Mouse (Mus musculus): ENCODE data around the gene Prok1.

Prok1 gene

GRCm38 (mm10) chr3:107233945-107234344 lies 5.6 kb downstream of the Prok1 start:
- DNase-seq = no peak

DNA sequence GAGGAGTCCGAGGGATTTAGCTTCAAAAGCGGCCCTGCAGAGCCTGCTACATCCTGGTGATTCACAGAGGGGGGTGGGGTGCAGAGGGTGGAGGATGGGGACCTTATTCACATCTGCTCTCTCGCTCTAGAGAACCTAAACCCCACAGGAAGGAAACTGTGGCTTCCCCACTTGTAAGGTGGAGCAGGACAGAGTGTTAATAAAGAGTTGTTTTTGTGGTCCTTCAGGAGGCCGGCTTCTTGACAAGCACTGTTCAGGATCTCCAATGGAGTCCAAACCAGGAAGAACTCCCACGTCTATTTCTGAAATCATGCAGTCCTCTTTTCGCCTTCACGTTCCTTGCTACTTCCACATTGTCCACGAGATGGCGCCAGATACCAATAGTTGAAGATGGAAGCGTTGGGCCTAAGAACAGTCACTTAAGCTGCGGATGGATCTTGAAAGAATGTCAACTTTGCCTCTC lies 6.1 kb downstream of the Prok1 start:
- peak; percentile 73 for DNase-seq

DNA sequence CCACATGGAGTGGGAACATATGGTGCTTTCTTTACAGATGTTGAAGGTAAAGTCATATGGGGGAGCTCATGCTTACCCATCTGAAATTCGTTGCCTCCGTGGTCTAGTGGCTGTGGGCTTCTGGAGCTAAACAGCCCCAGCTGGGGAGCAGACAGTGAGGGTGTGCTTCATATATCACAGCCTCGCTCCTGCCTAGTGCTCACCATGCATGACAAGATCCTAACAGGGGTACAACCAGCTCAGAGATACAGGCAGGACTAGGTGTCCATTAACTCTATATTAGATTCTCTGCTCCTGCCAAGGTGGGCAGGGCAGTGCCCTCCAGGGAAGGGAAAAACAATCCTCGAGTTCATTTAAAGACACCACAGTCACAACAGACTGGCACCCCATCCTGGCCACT lies 8.3 kb downstream of the Prok1 start:
- no peak for DNase-seq

- no peak for DNase-seq
These were observed 9.0 kb downstream of the Prok1 start, which contains the start of gene A630076J17Rik for GRCm38 (mm10) chr3:107230527-107230926. Gene A630076J17Rik, plus strand, starts transcription at chr3:107230614.

DNA sequence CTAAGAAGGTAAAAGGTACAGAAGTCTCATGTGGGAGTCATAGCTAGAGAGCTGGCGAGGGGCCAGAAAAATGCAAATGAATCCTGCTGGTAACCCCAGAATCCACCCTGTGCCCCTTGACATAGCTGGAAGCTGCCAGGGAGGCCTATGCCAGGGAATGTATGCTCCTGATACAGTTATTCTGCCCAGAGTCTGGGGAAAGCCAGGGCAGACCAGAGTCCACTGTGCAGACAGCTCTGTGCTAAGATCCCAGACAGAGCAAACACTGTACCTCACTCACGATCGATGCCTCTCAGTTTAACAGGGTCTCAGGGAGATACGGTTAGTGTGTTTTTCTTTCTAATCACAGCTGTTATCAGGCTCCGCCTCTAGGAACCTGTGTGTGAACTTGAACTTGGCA lies 9.7 kb downstream of the Prok1 start:
- DNase-seq = peak; percentile 31

- DNase-seq = no peak
These were observed 10.3 kb downstream of the Prok1 start for GRCm38 (mm10) chr3:107229221-107229620.

GRCm38 (mm10) chr3:107225820-107226219 lies 13.7 kb downstream of the Prok1 start:
- no peak for DNase-seq

DNA sequence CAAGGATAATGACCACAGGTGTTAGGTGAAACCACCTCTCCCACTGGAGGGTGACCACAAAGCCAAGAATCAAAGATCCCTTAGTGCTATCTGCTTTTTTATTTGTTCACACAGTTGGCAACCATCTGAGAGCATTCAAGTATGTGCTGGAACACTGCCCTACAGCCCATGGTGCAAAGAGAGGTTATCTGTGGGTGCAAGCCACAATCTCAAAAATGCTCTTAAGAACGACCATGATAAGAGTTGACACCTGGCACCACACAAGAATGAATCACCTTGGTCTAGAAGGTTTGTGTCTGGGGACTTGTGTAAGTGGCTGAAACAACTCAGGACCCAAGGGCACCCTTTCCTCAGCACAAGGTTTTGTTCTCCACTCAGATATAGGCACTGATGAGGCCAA lies 16.3 kb downstream of the Prok1 start:
- no peak for DNase-seq

GRCm38 (mm10) chr3:107221608-107222007 lies 17.9 kb downstream of the Prok1 start, which contains the start of gene Cym:
Gene Cym, minus strand, starts transcription at chr3:107221732.
- DNase-seq = no peak

DNA sequence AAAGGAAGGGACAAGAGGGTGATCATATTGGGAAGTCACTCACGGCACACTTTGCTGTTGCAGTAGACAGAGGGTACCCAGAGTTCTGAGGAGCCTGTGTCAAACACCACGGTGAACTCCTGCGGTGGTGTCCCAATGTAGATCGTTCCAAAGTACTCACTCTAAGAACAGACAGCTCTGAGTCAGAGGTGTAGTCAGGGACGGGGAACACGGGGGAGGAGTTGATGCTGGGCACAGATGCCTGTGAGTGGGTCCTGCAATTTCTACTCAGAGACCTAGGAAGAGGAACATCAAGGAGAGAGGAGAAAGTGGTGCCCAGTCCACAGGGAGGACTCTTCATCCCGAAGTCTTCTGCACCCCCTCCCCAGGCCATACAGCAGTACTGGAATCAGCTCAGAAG lies 20.9 kb downstream of the Prok1 start:
- no peak for DNase-seq

GRCm38 (mm10) chr3:107217101-107217480 lies 22.4 kb downstream of the Prok1 start:
- no peak for DNase-seq

- DNase-seq = no peak
These were observed 23.0 kb downstream of the Prok1 start for GRCm38 (mm10) chr3:107216400-107217100.

GRCm38 (mm10) chr3:107214606-107215005 lies 24.9 kb downstream of the Prok1 start:
- DNase-seq = no peak

DNA sequence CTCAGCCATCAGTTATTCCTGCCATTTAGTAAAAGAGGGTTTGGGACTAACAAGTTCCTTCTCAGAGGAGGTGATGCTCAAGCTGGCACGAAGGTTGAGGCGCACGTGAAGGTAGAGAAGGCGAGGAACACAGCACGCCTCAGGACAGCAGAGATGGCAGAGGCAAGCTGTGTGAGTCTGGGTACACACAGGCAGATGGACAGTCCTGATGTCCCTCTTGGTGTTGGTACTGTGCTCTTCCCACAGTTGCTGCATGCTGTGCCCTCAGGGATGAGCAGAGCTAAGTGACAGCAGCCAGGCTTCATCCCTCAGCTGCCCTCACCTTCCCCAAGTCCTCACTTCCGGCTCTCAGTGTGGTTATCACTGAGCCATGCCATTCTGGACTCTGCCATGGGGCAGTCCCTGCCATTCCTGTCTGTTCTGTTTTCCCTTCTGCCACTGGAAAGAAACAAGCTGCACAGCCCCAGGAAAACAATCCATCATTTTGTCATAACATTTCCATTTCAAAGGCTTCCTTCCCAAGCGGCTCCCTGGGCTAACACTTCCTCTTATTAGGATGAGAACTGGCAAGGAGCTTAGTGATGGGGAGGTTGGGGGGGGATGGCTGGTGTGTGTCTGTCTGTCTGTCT lies 31.8 kb downstream of the Prok1 start:
- peak; percentile 8 for DNase-seq

GRCm38 (mm10) chr3:107206490-107207150 lies 32.9 kb downstream of the Prok1 start:
- no peak for DNase-seq

GRCm38 (mm10) chr3:107205994-107206393 lies 33.5 kb downstream of the Prok1 start:
- peak; percentile 76 for DNase-seq

DNA sequence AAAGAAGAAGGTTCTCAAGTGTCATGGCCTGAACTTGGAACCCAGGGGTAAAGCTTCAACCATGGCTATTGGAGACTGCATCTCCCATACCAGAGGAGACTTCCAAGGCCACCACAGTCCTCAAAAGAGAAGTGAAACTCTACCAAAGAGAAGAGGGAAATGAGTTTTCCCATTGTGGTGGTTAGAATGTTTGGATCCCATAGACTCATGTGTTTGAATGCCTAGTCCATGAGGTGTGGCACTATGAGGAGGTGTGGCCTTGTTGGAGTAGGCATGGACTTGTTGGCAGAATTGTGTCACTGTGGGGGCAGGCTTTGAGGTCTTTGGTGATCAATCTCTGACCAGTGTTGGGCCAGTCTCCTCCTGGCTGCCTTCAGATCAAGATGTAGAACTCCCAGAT lies 34.3 kb downstream of the Prok1 start:
- DNase-seq = no peak

DNA sequence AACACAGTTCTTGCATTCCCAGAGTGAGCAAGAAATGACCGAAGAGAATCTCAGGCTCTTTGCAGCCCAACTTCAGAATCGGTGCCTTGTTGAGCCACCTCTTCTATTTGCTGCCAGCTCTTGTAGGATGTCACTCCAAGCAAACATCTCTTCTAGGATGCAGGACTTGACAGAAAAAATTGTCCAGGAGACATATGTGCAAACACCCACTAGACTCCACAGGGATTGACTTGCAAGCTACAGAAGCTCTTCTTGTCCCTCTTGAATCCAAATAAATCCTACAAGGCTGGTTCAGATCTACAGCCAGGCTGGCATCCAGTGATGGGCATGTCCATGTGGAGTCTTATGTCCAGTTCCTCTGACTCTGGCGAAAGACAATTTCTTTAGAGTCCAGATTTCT lies 35.1 kb downstream of the Prok1 start:
- no peak for DNase-seq

DNA sequence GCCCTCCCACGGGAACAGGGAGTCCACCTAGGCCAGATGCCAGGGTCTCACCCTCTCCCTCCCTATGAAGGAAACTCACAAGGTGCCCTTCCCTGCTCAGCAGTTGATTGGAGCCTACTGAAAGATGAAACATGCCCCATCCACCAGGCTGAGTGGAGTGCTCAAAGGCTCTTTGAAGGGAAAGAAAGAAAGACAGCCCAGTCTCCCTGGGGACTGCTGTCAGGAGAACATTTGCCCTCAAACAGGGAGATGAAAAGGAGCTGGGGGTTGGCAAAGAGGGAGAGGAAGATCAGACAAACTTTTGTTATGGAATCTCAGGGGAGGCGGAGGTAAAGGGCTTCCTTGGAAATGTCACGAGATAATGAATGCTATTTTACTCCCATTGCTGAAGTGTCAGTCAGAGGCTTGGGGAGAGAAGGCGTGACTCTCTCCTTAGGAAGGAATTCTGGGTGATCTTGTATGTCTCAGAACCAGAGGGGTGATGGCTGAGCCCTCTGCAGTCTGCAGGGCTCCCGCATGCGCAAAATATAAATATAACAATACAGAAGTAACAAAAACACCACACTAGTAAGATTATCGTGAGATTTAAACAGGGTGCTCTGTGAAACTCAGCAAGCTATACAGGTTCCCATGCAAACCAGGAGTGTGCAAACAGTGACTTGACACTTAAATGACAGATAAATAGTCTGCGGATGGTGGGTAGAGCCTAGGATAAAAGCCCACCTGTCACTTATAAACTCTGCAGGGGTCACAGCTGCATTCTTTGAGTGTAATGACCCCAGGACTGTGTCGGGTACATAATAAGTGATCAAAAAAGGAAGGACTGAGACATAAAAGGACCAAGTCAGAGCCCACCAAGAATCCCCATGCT lies 38.0 kb downstream of the Prok1 start:
- DNase-seq = no peak

- DNase-seq = peak; percentile 15
These were observed 51.1 kb downstream of the Prok1 start for GRCm38 (mm10) chr3:107188226-107188899.

DNA sequence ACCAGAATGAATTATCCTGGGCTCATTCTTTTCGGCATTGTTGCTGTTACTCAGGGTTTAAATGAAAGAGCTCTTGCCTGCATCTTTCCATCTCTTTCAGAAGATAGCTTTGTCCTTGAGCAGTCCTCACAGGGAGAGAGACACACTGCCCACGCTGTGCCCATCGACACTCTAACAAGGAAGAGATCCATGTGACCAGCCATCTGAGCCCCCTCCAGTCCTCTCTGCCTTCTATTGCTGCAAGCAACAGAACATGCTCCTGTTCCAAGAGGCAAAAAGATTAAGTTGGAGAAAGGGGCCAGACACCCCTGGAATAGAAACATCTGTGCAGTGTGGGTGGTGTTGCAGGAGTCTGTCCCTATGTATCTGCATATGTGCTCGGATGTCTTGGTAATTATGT lies 52.5 kb downstream of the Prok1 start:
- no peak for DNase-seq

- DNase-seq = no peak
These were observed 53.9 kb downstream of the Prok1 start for GRCm38 (mm10) chr3:107185597-107185996.
